Mouse (Mus musculus) mammary gland, adult 2 months (tissue): ENCODE measurements around the gene Tnn. TPM values are rescaled to one million over a fixed set of nuclear protein-coding genes. Genes with fewer than 3 reads are reported as not detected.

ENCODE experiments used
- polyA plus RNA-seq: library from polyadenylated mRNA; depleted of rRNA; stranded (reverse); fragments of >200 nt; gene quantifications from 2 replicates; pipeline ENCODE4 v1.2.3, GENCODE M21; 2012; ENCODE audit warnings: low replicate concordance; rRNA removed

Gene Tnn
- 0.20 TPM in 2 replicates for polyA plus RNA-seq

GRCm38 (mm10) chr1:160153480-160153879, at the start of gene Tnn:
Tnn (minus strand) TSS chr1:160153580.

GRCm38 (mm10) chr1:160194529-160195336, 41.4 kb upstream of the Tnn start, which contains the start of gene Mrps14:
Mrps14 (plus strand) TSS chr1:160195215.

GRCm38 (mm10) chr1:160044237-160045021, 109.0 kb downstream of the Tnn start, which contains the start of gene 4930523C07Rik:
4930523C07Rik (plus strand) TSS chr1:160044382.

Other genes with a start within 250 kb of the Tnn start
- 24.2 and 35.1 TPM in 2 replicates for gene 4930523C07Rik, start 109.2 kb downstream of the Tnn start, polyA plus RNA-seq
- 18.1 and 45.3 TPM in 2 replicates for gene Mrps14, start 41.6 kb upstream of the Tnn start, polyA plus RNA-seq
- gene Cacybp, start 59.3 kb upstream of the Tnn start, polyA plus RNA-seq: 5.4 and 5.8 TPM in 2 replicates